Mouse (Mus musculus) adrenal gland, postnatal 14 days (tissue): ENCODE measurements around the gene Hist1h2ag. TPM values are rescaled to one million over a fixed set of nuclear protein-coding genes. Genes with fewer than 3 reads are reported as not detected.

Experiments used
- microRNA-seq, 2 experiments: library from miRNA; unstranded; fragments of <30 nt; microRNA quantifications; one replicate each; pipeline ENCODE4 v1.2.0; 2021
- total RNA-seq: library from RNA; stranded (reverse); gene quantifications from 2 replicates; pipeline ENCODE4 v1.2.3, GENCODE M21; 2021

Hist1h2ag gene
- total RNA-seq, 1 experiment from 2014 or later: 174 TPM

Small RNAs within 50 kb of the gene (microRNA-seq; reads per million reads assigned to microRNA genes)
- gene Gm26300: 0 reads per million in 2 experiments
- 0 to 0.43 reads per million in 2 experiments for gene Gm44390
- gene Gm44486: 0 reads per million in 2 experiments

Other genes starting within 250 kb of the Hist1h2ag start
- 128 and 131 TPM in 2 replicates for gene Hist1h2bq, start 232.7 kb downstream of the Hist1h2ag start, total RNA-seq
- not detected in 2 replicates for gene Hist1h2ao, start 232.5 kb downstream of the Hist1h2ag start, total RNA-seq
- 417 and 512 TPM in 2 replicates for gene Hist1h4m, start 231.2 kb downstream of the Hist1h2ag start, total RNA-seq
- gene Hist1h4n, start 210.7 kb downstream of the Hist1h2ag start, total RNA-seq: 37.8 and 56.1 TPM in 2 replicates
- 319 and 352 TPM in 2 replicates for gene Hist1h2ap, start 209.4 kb downstream of the Hist1h2ag start, total RNA-seq
- gene Hist1h2br, start 209.2 kb downstream of the Hist1h2ag start, total RNA-seq: 132 and 133 TPM in 2 replicates
- gene Zfp184, start 97.8 kb downstream of the Hist1h2ag start, total RNA-seq: 1.3 and 1.7 TPM in 2 replicates
- gene Pom121l2, start 61.8 kb downstream of the Hist1h2ag start, total RNA-seq: not detected in 2 replicates
- gene Prss16, start 33.2 kb downstream of the Hist1h2ag start, total RNA-seq: 0.74 TPM in 1 of 2 replicates, not detected in the other
- 203 and 342 TPM in 2 replicates for gene Hist1h2ah, start 7.4 kb downstream of the Hist1h2ag start, total RNA-seq
- gene Hist1h2bk, start 7.1 kb downstream of the Hist1h2ag start, total RNA-seq: 207 and 301 TPM in 2 replicates
- gene Hist1h4i, start 1.6 kb downstream of the Hist1h2ag start, total RNA-seq: 104 and 144 TPM in 2 replicates
- 118 and 165 TPM in 2 replicates for gene Hist1h2bj, start 270 bp upstream of the Hist1h2ag start, total RNA-seq
- gene Vmn1r188, start 41.5 kb upstream of the Hist1h2ag start, total RNA-seq: not detected in 2 replicates
- gene Vmn1r189, start 62.9 kb upstream of the Hist1h2ag start, total RNA-seq: not detected in 2 replicates
- not detected in 2 replicates for gene Vmn1r191, start 141.0 kb upstream of the Hist1h2ag start, total RNA-seq
- not detected in 2 replicates for gene Vmn1r192, start 148.2 kb upstream of the Hist1h2ag start, total RNA-seq
- gene Vmn1r193, start 180.2 kb upstream of the Hist1h2ag start, total RNA-seq: not detected in 2 replicates
- not detected in 2 replicates for gene Vmn1r194, start 201.3 kb upstream of the Hist1h2ag start, total RNA-seq
- not detected in 2 replicates for gene Vmn1r195, start 227.6 kb upstream of the Hist1h2ag start, total RNA-seq
- not detected in 2 replicates for gene Vmn1r196, start 247.0 kb upstream of the Hist1h2ag start, total RNA-seq